Comparison of ENCODE assay signal across 8 mouse cellular contexts in genomic region chr1:34432776-34433481, GRCm38 (mm10). TPM values are rescaled to one million over a fixed set of nuclear protein-coding genes. Genes with fewer than 3 reads are reported as not detected.
DNase-seq lines count a peak whose midpoint lies in the region; ATAC-seq and TF ChIP-seq lines count a peak whose summit lies in the region.

No protein-coding gene starts in this region.

- no peaks in the 10 kb centered on the region for H3K27me3 ChIP-seq in forebrain, postnatal 0 days (ENCODE audit: insufficient read depth, low read length)
- no peaks in the 10 kb centered on the region for H3K27me3 ChIP-seq in liver, embryonic 13.5 days

- H3K36me3 ChIP-seq in forebrain, postnatal 0 days (ENCODE audit: insufficient read depth) = peaks cover 7% of the 10 kb centered on the region; the same call in 1 of the 2 replicates
- peaks cover 26% of the 10 kb centered on the region for H3K36me3 ChIP-seq in liver, embryonic 13.5 days

- ATAC-seq in forebrain, postnatal 0 days = peak; percentile 53
- ATAC-seq in inflammation-experienced regulatory T-cells, adult 6 months = peak; percentile 66
- 0 out of 2 replicates have a peak, but pooled peaks have one; percentile 33 for ATAC-seq in liver, embryonic 13.5 days (ENCODE audit: low read depth)

- H3K9me3 ChIP-seq in forebrain, postnatal 0 days (ENCODE audit: low read length) = peaks cover 11% of the 10 kb centered on the region
- peaks cover 30% of the 10 kb centered on the region for H3K9me3 ChIP-seq in liver, embryonic 13.5 days (replicated peaks)

- H3K9ac ChIP-seq in forebrain, postnatal 0 days = peak overlapping the region; percentile 52
- peak overlapping the region; percentile 54 for H3K9ac ChIP-seq in liver, embryonic 13.5 days

- TF ChIP-seq POLR2A in brain, embryonic 14.5 days (IDR thresholded peaks at IDR 0.05; ENCODE audit: borderline replicate concordance, extremely low read depth, insufficient read depth, insufficient read length, poor library complexity, severe bottlenecking) = peak; percentile 11; the same call in 1 of the 2 replicates

- peak overlapping the region; percentile 48 for H3K4me3 ChIP-seq in forebrain, postnatal 0 days (ENCODE audit: low read depth, low read length)
- H3K4me3 ChIP-seq in liver, embryonic 13.5 days (replicated peaks) = peak overlapping the region; percentile 78

- H3K27ac ChIP-seq in forebrain, postnatal 0 days (ENCODE audit: low read depth, low read length) = peak overlapping the region; percentile 70
- H3K27ac ChIP-seq in liver, embryonic 13.5 days = peak overlapping the region; percentile 25

- peak; percentile 8 to 36 for DNase-seq in layer of hippocampus, postnatal 14 days (ENCODE audit: low spot score in 2 of 2)
- no peak for DNase-seq in layer of hippocampus, adult 9-10 months (ENCODE audit: low spot score)
- peak; percentile 80 for DNase-seq in brain, embryonic 14.5 days (ENCODE audit: low read depth)
- peak; percentile 79 for DNase-seq in forebrain, postnatal 0 days
- peak; percentile 32 for DNase-seq in liver, embryonic 13.5 days
- DNase-seq in natural killer cell, adult 2 months (ENCODE audit: low spot score in 2 of 2) = peak; percentile 23 to 27
- peak; percentile 47 for DNase-seq in thymus, postnatal 25 days

- H3K4me1 ChIP-seq in forebrain, postnatal 0 days (ENCODE audit: insufficient read depth) = peaks cover 10% of the 10 kb centered on the region; the same call in 1 of the 2 replicates
- H3K4me1 ChIP-seq in liver, embryonic 13.5 days (replicated peaks) = peaks cover 36% of the 10 kb centered on the region

- H3K4me2 ChIP-seq in forebrain, postnatal 0 days (ENCODE audit: low read depth) = peak overlapping the region; percentile 75
- peak overlapping the region; percentile 73 for H3K4me2 ChIP-seq in liver, embryonic 13.5 days

- 4% methylated on average over 35 of the region's 35 CpGs for WGBS in forebrain, postnatal 0 days
- WGBS in liver, embryonic 13.5 days (ENCODE audit: insufficient replicate concordance) = 24% methylated on average over 35 of the region's 35 CpGs

- no peak for TF ChIP-seq CTCF in brain, embryonic 14.5 days (IDR thresholded peaks at IDR 0.05; ENCODE audit: borderline replicate concordance, extremely low read depth, insufficient read depth, insufficient read length)
- TF ChIP-seq CTCF in forebrain, postnatal 0 days (IDR thresholded peaks at IDR 0.05; ENCODE audit: low read depth) = no peak

RNA-seq across cellular contexts. Expression of gene Ccdc115, which starts 6.5 kb away (rescaled TPM):
- 10 to 100 TPM; 19.7 to 19.9 TPM for total RNA-seq in layer of hippocampus, postnatal 14 days (2021)
- polyA plus RNA-seq in brain, embryonic 14.5 days (2012; rRNA removed) = 50.3 and 59.4 TPM in 2 replicates
- total RNA-seq in forebrain, postnatal 0 days (2014; rRNA removed) = 42.0 and 49.9 TPM in 2 replicates
- 60.6 and 63.2 TPM in 2 replicates for polyA plus RNA-seq in forebrain, postnatal 0 days (2015; fragmentation: Nextera tagmentation; extraction: Ambion mirVana)
- 10 to 100 TPM; 31.8 to 43.9 (median 37.2) TPM for polyA plus RNA-seq in inflammation-experienced regulatory T-cells, adult 6 months (2017; shearing (Covaris generic))
- polyA plus RNA-seq in liver, embryonic 13.5 days (2015; fragmentation: Nextera tagmentation; extraction: Ambion mirVana) = 28.2 and 30.8 TPM in 2 replicates

RNA-seq across cellular contexts. Expression of gene Imp4, which starts 6.7 kb away (rescaled TPM):
- total RNA-seq in layer of hippocampus, postnatal 14 days (2021) = 10 to 100 TPM; 25.0 to 28.5 TPM
- polyA plus RNA-seq in brain, embryonic 14.5 days (2012; rRNA removed) = 32.4 and 34.6 TPM in 2 replicates
- 17.2 and 21.3 TPM in 2 replicates for total RNA-seq in forebrain, postnatal 0 days (2014; rRNA removed)
- polyA plus RNA-seq in forebrain, postnatal 0 days (2015; fragmentation: Nextera tagmentation; extraction: Ambion mirVana) = 51.8 and 56.9 TPM in 2 replicates
- 100 to 1,000 TPM in 2 of 3 experiments, 10 to 100 TPM in 1; 97.9 to 160 (median 117) TPM for polyA plus RNA-seq in inflammation-experienced regulatory T-cells, adult 6 months (2017; shearing (Covaris generic))
- polyA plus RNA-seq in liver, embryonic 13.5 days (2015; fragmentation: Nextera tagmentation; extraction: Ambion mirVana) = 73.8 and 81.4 TPM in 2 replicates

RNA-seq across cellular contexts. Expression of gene Ptpn18, which starts 26.6 kb away (rescaled TPM):
- 1 to 10 TPM; 3.4 to 5.2 TPM for total RNA-seq in layer of hippocampus, postnatal 14 days (2021)
- 12.3 and 12.6 TPM in 2 replicates for polyA plus RNA-seq in brain, embryonic 14.5 days (2012; rRNA removed)
- 4.3 and 12.5 TPM in 2 replicates for total RNA-seq in forebrain, postnatal 0 days (2014; rRNA removed)
- 6.5 and 9.3 TPM in 2 replicates for polyA plus RNA-seq in forebrain, postnatal 0 days (2015; fragmentation: Nextera tagmentation; extraction: Ambion mirVana)
- 100 to 1,000 TPM; 161 to 189 (median 165) TPM for polyA plus RNA-seq in inflammation-experienced regulatory T-cells, adult 6 months (2017; shearing (Covaris generic))
- polyA plus RNA-seq in liver, embryonic 13.5 days (2015; fragmentation: Nextera tagmentation; extraction: Ambion mirVana) = 14.4 and 16.9 TPM in 2 replicates
